Mouse (Mus musculus): ENCODE data around the gene Gm960. TPM values are rescaled to one million over a fixed set of nuclear protein-coding genes. Genes with fewer than 3 reads are reported as not detected.

Gene Gm960
- polyA plus RNA-seq, 1 experiment from 2014 or later = 4.3 TPM

GRCm38 (mm10) chr19:4729186-4729585 is 30.7 kb upstream of the Gm960 start:
- Histone ChIP-seq H3K9me3 (no peaks in the 10 kb centered on the region), H3K9ac (no peak overlapping the region), H3K36me3 (peaks cover 96% of the 10 kb centered on the region), H3K27ac (no peak overlapping the region), H3K27me3 (no peaks in the 10 kb centered on the region), H3K4me3 (no peak overlapping the region), H3K4me1 (replicated peaks) (no peaks in the 10 kb centered on the region), H3K4me2 (no peak overlapping the region)
- 92% methylated on average over 9 of the region's 9 CpGs for WGBS
- no peak for ATAC-seq (ENCODE audit: low FRiP score)

GRCm38 (mm10) chr19:4720671-4721244 is 22.3 kb upstream of the Gm960 start:
- H3K36me3 ChIP-seq = peaks cover 61% of the 10 kb centered on the region
- ATAC-seq (ENCODE audit: low FRiP score) = no peak
- H3K27me3 ChIP-seq = no peaks in the 10 kb centered on the region
- H3K9me3 ChIP-seq = no peaks in the 10 kb centered on the region
- peak overlapping the region; percentile 1; the same call in 1 of the 2 replicates for H3K9ac ChIP-seq
- H3K27ac ChIP-seq = no peak overlapping the region
- no peak overlapping the region for H3K4me3 ChIP-seq
- H3K4me1 ChIP-seq (replicated peaks) = peaks cover 27% of the 10 kb centered on the region
- no peak overlapping the region for H3K4me2 ChIP-seq
- WGBS = 23% methylated on average over 11 of the region's 11 CpGs

GRCm38 (mm10) chr19:4720112-4720511 is 21.6 kb upstream of the Gm960 start:
- H3K36me3 ChIP-seq = peaks cover 55% of the 10 kb centered on the region
- H3K4me1 ChIP-seq (replicated peaks) = peaks cover 32% of the 10 kb centered on the region
- H3K4me3 ChIP-seq = no peak overlapping the region
- 84% methylated on average over 15 of the region's 15 CpGs for WGBS
- no peaks in the 10 kb centered on the region for H3K9me3 ChIP-seq
- H3K4me2 ChIP-seq = no peak overlapping the region
- H3K27ac ChIP-seq = no peak overlapping the region
- H3K9ac ChIP-seq = no peak overlapping the region
- no peaks in the 10 kb centered on the region for H3K27me3 ChIP-seq
- no peak for ATAC-seq (ENCODE audit: low FRiP score)

GRCm38 (mm10) chr19:4719351-4719764 is 20.9 kb upstream of the Gm960 start:
- H3K9me3 ChIP-seq = no peaks in the 10 kb centered on the region
- no peak overlapping the region for H3K9ac ChIP-seq
- no peak overlapping the region for H3K27ac ChIP-seq
- ATAC-seq (ENCODE audit: low FRiP score) = no peak
- no peak overlapping the region for H3K4me3 ChIP-seq
- H3K36me3 ChIP-seq = peaks cover 49% of the 10 kb centered on the region
- H3K4me2 ChIP-seq = no peak overlapping the region
- WGBS = 21% methylated on average over 5 of the region's 5 CpGs
- H3K4me1 ChIP-seq (replicated peaks) = peaks cover 39% of the 10 kb centered on the region
- H3K27me3 ChIP-seq = no peaks in the 10 kb centered on the region

- Histone ChIP-seq H3K27ac (no peak overlapping the region), H3K4me2 (no peak overlapping the region), H3K4me1 (replicated peaks) (peaks cover 46% of the 10 kb centered on the region), H3K27me3 (no peaks in the 10 kb centered on the region), H3K9ac (no peak overlapping the region), H3K36me3 (peaks cover 43% of the 10 kb centered on the region), H3K9me3 (no peaks in the 10 kb centered on the region), H3K4me3 (no peak overlapping the region)
- WGBS = 34% methylated on average over 12 of the region's 12 CpGs
- no peak for ATAC-seq (ENCODE audit: low FRiP score)
Observed at GRCm38 (mm10) chr19:4718716-4719115, 20.2 kb upstream of the Gm960 start.

- Histone ChIP-seq H3K9ac (no peak overlapping the region), H3K9me3 (no peaks in the 10 kb centered on the region), H3K4me2 (no peak overlapping the region), H3K4me1 (replicated peaks) (peaks cover 53% of the 10 kb centered on the region), H3K27me3 (no peaks in the 10 kb centered on the region), H3K27ac (no peak overlapping the region), H3K4me3 (no peak overlapping the region), H3K36me3 (peaks cover 38% of the 10 kb centered on the region)
- ATAC-seq (ENCODE audit: low FRiP score) = no peak
- WGBS = 100% methylated on average over 2 of the region's 2 CpGs
Observed at GRCm38 (mm10) chr19:4717281-4717680, 18.8 kb upstream of the Gm960 start.

GRCm38 (mm10) chr19:4716756-4717155 is 18.3 kb upstream of the Gm960 start:
- no peak for ATAC-seq (ENCODE audit: low FRiP score)
- Histone ChIP-seq H3K4me2 (no peak overlapping the region), H3K4me1 (replicated peaks) (peaks cover 53% of the 10 kb centered on the region), H3K27me3 (no peaks in the 10 kb centered on the region), H3K27ac (no peak overlapping the region), H3K4me3 (no peak overlapping the region), H3K9me3 (no peaks in the 10 kb centered on the region), H3K9ac (no peak overlapping the region), H3K36me3 (peaks cover 33% of the 10 kb centered on the region)
- 99% methylated on average over 14 of the region's 14 CpGs for WGBS

GRCm38 (mm10) chr19:4713886-4714285 is 15.4 kb upstream of the Gm960 start:
- ATAC-seq (ENCODE audit: low FRiP score) = no peak
- H3K9ac ChIP-seq = peak overlapping the region; percentile 96
- H3K27ac ChIP-seq = peak overlapping the region; percentile 98
- peak overlapping the region; percentile 82 for H3K4me3 ChIP-seq
- H3K4me2 ChIP-seq = peak overlapping the region; percentile 63
- no peaks in the 10 kb centered on the region for H3K27me3 ChIP-seq
- 35% methylated on average over 3 of the region's 3 CpGs for WGBS
- no peaks in the 10 kb centered on the region for H3K9me3 ChIP-seq
- 0 out of 2 replicates have a peak, but pooled peaks cover 4% of the 10 kb centered on the region for H3K36me3 ChIP-seq
- H3K4me1 ChIP-seq (replicated peaks) = peaks cover 41% of the 10 kb centered on the region

- 24% methylated on average over 13 of the region's 13 CpGs for WGBS
Observed at GRCm38 (mm10) chr19:4712781-4713526, 14.5 kb upstream of the Gm960 start.

GRCm38 (mm10) chr19:4712156-4712780 is 13.8 kb upstream of the Gm960 start:
- Histone ChIP-seq H3K4me2 (peak overlapping the region; percentile 63), H3K27ac (peak overlapping the region; percentile 98), H3K27me3 (no peaks in the 10 kb centered on the region), H3K36me3 (0 out of 2 replicates have a peak, but pooled peaks cover 2% of the 10 kb centered on the region), H3K4me3 (peak overlapping the region; percentile 82), H3K9ac (peak overlapping the region; percentile 96), H3K9me3 (no peaks in the 10 kb centered on the region), H3K4me1 (replicated peaks) (peaks cover 33% of the 10 kb centered on the region)
- peak; percentile 58 for ATAC-seq (ENCODE audit: low FRiP score)
- WGBS = under 1% methylated on average over 56 of the region's 60 CpGs

More at GRCm38 (mm10) chr19:4712781-4713526, 14.5 kb upstream of the Gm960 start:
- Histone ChIP-seq H3K9me3 (no peaks in the 10 kb centered on the region), H3K27me3 (no peaks in the 10 kb centered on the region), H3K4me1 (replicated peaks) (peaks cover 33% of the 10 kb centered on the region), H3K36me3 (0 out of 2 replicates have a peak, but pooled peaks cover 2% of the 10 kb centered on the region), H3K4me3 (peak overlapping the region; percentile 82), H3K9ac (peak overlapping the region; percentile 96), H3K27ac (peak overlapping the region; percentile 98), H3K4me2 (peak overlapping the region; percentile 63)
- ATAC-seq (ENCODE audit: low FRiP score) = peak; percentile 11; the same call in 1 of the 2 replicates

GRCm38 (mm10) chr19:4711601-4712155 is 13.2 kb upstream of the Gm960 start:
- H3K27me3 ChIP-seq = no peaks in the 10 kb centered on the region
- H3K9ac ChIP-seq = peak overlapping the region; percentile 96
- peak overlapping the region; percentile 98 for H3K27ac ChIP-seq
- peak overlapping the region; percentile 82 for H3K4me3 ChIP-seq
- no peaks in the 10 kb centered on the region for H3K9me3 ChIP-seq
- H3K4me1 ChIP-seq (replicated peaks) = peaks cover 33% of the 10 kb centered on the region
- no peaks in the 10 kb centered on the region for H3K36me3 ChIP-seq
- peak overlapping the region; percentile 63 for H3K4me2 ChIP-seq
- 2% methylated on average over 36 of the region's 65 CpGs for WGBS
- ATAC-seq (ENCODE audit: low FRiP score) = peak; percentile 70

GRCm38 (mm10) chr19:4711098-4711600 is 12.7 kb upstream of the Gm960 start, which contains the start of gene Sptbn2:
TSS of gene Sptbn2 (plus strand) at chr19:4711167.
- H3K27me3 ChIP-seq = no peaks in the 10 kb centered on the region
- peak within 1 kb of the TSS; percentile 82 for H3K4me3 ChIP-seq
- peaks cover 33% of the 10 kb centered on the region for H3K4me1 ChIP-seq (replicated peaks)
- 3% methylated on average over 13 of the region's 13 CpGs for WGBS
- ATAC-seq (ENCODE audit: low FRiP score) = peak; percentile 36
- H3K9me3 ChIP-seq = no peaks in the 10 kb centered on the region
- peak within 1 kb of the TSS; percentile 96 for H3K9ac ChIP-seq
- peak within 1 kb of the TSS; percentile 63 for H3K4me2 ChIP-seq
- H3K36me3 ChIP-seq = no peaks in the 10 kb centered on the region
- peak within 1 kb of the TSS; percentile 98 for H3K27ac ChIP-seq
